Mouse (Mus musculus): ENCODE results near the gene Sh3pxd2a.
A peak's percentile ranks its signal among the peaks of the same experiment; 100 is the strongest.

GRCm38 (mm10) chr19:47463636-47464303 lies 431 bp downstream of the Sh3pxd2a start:
- TF ChIP-seq CTCF (conservative IDR thresholded peaks at IDR 0.05; ENCODE audit: insufficient read depth, insufficient read length, low read depth, low read length), result peak; percentile 57
- no peak for TF ChIP-seq POLR2A (IDR thresholded peaks at IDR 0.05; ENCODE audit: low read depth, low read length)
